Mouse (Mus musculus) cerebellum, adult 9-11 months (tissue): ENCODE data around the gene Atpaf1.
A peak's percentile ranks its signal among the peaks of the same experiment; 100 is the strongest.

Source experiments
- DNase-seq: peaks from one replicate; pipeline ENCODE4 v3.0.0; 2022

The Atpaf1 gene

DNA sequence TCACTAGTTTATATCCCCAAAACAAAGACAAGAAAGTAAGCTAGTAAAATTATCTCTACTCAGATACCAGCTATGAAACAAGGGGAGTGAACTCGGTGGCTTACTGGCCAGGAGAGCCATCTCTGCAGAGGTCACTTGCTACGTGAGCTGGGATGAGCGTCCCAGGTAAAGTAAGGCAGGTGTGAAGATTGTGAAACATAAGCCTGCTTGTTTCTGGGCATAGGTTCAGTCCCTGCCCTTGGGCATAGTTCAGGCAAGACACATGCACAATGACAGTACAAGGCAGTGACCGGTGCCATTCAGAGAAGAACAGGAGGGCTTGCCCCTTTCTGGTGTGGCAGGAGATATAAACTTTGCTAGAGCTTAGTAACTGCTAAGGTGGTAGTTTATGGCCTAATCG is 31.0 kb downstream of the Atpaf1 start:
- no peak for DNase-seq

DNA sequence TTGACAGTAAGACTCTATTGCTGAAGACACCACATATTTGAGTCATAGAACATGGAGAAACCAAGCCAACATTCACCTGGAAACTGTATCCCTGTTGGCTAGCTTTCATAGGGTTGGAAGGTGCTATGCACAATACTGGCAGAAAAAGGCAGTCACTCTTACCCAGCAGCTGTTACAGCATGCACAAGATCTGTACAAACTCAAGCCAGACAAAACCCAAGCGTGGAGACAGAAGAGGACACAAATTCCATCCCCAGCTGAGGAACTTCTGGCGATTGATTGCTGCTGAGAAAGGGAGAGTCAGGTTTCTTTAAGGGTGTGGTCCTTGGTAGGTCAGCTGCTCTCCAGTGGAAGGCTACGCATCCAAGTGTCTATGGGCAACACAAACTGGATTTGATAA is 35.6 kb downstream of the Atpaf1 start:
- no peak for DNase-seq

DNA sequence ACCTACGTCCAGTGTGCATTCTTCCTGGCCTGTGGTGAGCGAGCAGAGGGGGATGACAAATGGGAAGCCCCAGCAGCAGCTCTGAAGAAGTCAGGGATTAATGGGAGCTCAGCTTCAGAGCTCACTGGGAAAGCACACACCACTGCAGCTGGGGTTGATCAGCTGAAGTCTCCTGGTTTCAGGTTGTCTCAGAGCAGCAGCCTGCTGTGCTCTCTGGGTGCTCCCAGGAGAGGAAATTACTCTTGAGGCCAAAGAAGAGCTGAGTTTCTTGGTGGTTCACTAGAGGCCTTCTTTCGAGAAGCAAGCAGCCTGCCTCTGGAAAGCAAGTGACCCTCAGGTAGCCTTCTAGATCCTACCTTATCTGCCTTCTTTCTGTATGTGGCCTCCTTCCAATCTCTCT is 36.3 kb downstream of the Atpaf1 start:
- no peak for DNase-seq

GRCm38 (mm10) chr4:115821431-115821830 is 36.8 kb downstream of the Atpaf1 start:
- DNase-seq, result no peak

DNA sequence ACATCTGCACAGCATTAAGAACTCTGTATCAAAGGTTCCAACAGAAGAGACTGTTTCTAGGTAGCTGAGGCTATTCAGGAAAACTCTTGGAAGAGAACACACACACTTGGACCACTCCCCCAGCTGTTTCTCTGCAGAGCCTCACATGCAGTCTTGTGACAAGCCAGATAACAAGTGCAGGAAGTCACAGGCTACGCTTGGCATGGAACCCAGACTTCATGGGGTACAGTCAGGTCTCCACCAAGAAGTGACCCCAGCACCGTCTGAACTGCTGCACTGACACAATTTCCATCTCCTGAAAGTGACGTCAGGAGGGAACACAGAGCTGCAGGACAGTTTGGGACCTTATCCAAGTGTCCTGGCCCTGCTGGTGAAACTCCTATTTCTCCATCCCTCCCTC is 37.3 kb downstream of the Atpaf1 start:
- DNase-seq, result no peak

- peak; percentile 1 for DNase-seq
Observed at GRCm38 (mm10) chr4:115824178-115824577, 39.6 kb downstream of the Atpaf1 start.

- DNase-seq, result peak; percentile 0
Observed at GRCm38 (mm10) chr4:115825271-115825670, 40.7 kb downstream of the Atpaf1 start.

DNA sequence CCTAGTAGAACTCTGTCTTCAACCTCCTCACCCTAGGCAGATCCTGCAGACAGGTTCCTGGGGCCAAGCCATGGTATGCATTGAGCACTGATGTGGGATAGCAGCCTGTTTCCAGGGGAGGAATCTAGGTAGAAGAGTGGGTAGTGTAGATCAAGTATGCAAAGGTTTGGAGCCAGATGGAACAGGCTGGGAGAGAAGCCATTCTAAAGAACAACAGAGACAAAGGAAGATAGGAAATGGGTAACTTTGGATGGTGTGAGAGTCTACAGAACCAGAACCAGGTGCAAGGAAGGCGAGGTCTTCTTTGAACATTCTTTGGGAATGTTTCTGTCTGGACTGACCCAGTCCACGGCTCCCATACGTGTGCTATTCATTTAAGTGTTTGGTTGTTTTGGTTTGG is 42.5 kb downstream of the Atpaf1 start:
- no peak for DNase-seq

- no peak for DNase-seq
Observed at GRCm38 (mm10) chr4:115827535-115827887, 42.9 kb downstream of the Atpaf1 start.

DNA sequence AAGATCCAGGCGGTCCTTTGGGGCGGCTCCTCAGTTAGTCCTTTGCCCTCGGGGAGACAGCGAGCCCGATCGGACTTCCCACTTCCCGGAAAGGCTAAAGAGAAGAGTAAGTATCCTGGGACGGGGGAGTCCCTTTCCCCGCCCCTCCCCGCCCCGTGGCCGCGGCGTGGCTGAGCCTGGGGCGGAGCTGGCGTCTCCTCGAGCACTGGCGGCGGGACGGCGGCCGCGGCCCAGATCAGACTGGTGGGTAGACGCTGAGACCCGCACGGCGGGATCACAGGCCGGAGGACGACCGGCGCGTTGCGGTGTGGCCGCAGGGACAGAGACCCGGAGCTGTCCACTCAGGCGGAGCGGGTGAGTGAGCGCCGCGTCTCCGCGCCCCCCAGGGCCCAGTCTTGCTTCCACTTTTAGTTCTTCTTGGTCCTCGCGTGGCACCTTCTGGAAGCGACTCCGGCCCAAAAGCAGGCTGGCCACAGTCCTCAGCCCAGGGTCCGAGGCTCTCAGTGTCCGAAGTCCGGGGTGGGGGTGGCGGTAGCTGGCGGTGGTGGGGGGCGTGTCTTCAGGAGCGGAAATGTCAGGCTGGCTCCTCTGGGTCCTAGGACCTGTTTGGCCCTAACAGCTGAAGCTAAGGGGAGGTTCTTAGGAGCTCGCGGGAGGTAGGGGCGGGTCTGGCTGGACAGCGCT is 43.4 kb downstream of the Atpaf1 start, which contains the start of gene Mob3c:
Gene Mob3c (plus strand): TSS at position 205 of the 684 bp plus-strand sequence.
- DNase-seq, result peak; percentile 67

- no peak for DNase-seq
Observed at GRCm38 (mm10) chr4:115828572-115828902, 43.9 kb downstream of the Atpaf1 start.

DNA sequence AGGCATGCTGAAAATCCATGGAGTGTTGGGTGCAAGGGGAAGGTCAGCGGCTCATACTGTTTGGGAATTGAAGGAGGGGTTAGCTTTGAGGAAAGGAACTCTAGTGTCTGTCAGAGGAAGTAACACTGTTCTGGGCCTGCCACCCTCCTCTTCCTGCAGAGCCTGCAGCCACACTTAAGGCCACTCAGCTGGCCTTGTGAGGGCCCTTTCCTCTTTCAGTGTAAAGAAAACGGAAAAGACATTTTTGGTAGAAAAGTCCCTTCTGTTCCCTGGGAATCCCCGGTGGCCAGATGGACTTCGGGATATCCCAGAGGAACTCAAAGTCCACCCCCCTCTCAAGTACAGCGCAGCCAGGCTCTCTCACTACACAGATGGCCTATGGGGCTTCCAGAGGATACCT is 45.9 kb downstream of the Atpaf1 start:
- no peak for DNase-seq

DNA sequence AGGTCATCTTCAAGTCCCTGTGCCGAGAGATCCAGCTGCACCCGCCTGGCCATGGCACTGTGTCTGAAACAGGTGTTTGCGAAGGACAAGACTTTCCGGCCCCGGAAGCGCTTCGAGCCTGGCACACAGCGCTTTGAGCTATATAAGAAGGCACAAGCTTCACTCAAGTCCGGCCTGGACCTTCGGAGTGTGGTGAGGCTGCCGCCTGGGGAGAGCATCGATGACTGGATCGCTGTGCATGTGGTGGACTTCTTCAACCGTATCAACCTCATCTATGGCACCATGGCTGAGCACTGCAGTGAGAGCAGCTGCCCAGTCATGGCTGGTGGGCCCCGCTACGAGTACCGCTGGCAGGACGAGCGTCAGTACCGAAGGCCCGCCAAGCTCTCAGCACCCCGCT is 46.6 kb downstream of the Atpaf1 start:
- no peak for DNase-seq

DNA sequence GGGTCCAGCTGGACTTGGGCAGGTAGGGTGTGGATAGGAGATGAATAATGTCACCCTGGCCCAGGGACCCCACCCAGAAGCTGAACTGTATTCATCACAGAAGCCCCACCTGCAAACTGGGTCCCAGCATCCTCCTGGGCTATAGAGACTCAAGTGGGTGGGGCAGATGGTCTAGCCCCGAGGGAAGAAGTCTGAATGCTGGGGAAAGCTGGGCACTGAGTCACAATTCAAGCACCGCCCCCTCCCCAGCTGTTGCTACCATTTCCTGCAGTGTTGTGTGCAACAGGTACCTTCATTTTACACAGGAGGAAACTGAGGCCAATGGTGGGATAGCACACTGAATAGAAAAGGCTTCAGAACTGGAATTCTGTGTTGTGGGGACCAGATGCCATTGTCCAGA is 47.4 kb downstream of the Atpaf1 start:
- no peak for DNase-seq

DNA sequence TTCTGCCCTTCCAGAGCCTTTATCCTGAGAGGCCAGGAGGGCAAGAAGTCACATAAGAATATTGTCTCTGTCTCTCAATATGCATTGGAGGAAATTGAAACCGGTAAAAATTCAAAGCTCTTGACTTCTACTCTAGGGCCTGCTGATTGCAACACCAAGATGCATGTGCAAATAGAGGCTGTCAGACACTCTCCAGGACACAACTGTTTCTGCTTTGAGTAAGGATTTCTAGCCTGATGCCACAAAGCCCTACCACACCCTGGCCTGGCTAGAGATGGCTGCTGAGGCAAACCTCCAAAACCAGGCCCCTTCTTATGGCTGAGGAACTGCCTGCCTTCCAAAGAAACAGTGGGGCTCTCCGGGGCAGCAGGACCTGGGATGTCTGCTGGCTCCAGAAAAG is 51.0 kb downstream of the Atpaf1 start:
- DNase-seq, result no peak

DNA sequence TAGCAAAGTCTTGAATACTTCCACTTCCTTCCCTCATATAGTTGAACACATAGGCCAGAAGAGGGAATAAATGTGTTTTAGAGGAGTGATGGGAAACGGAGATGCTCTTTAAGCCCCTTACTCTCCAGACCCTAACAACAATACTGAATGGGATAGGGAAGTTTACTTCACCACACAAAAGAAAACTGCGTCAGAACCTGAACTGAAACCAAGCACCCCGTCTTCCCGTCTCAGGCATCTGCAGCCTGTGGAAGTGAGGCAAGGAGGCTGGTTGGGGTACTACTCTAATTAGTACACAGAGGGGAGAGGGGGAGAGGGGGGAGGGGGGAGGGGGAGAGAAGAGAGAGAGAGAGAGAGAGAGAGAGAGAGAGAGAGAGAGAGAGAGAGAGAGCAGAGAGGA is 53.6 kb downstream of the Atpaf1 start:
- DNase-seq, result no peak

- peak; percentile 92 for DNase-seq
Observed at GRCm38 (mm10) chr4:115838696-115839641, 54.4 kb downstream of the Atpaf1 start, which contains the start of gene Mknk1. Gene Mknk1 (plus strand): TSS chr4:115839198.

DNA sequence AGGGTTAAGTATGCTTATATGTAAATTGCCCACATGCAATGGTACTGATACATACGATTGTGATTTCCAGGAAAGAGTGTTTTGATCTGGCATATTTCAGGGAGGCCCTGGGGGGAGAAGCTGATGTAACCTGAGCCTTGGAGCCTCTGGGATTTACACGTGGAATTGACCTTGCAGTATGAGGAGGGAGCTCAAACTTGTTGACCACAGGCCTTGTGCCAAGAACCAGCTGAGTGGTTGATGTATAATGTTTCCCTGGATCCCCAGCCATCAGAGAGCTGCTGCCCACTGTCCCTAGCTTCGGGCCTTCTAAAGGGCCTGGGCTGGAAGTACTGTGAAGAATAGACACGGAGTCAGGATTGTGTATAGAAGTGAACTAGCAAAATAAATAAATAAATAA is 55.3 kb downstream of the Atpaf1 start:
- DNase-seq, result peak; percentile 43

- peak; percentile 29 for DNase-seq
Observed at GRCm38 (mm10) chr4:115840842-115841241, 56.2 kb downstream of the Atpaf1 start.

GRCm38 (mm10) chr4:115846656-115847055 is 62.0 kb downstream of the Atpaf1 start:
- DNase-seq, result no peak

DNA sequence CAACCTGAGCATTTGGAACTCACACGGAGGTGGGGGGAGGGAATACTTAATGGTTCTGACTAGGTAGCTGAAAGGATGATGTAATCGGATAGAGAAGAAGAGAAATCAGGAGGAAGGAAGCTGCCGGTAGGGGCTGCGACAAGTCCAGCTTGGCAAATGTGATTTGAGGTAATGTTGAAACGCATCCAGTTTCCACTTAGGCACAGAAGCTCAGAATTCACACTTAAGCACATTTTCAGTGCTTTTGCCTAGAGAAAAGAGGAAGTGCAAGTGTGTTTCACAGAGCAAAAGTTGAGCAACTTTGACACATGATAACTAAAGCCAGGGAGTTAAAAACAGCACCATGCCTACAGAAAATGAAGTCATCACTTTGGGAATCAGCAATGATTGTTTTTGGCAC is 62.8 kb downstream of the Atpaf1 start:
- no peak for DNase-seq

DNA sequence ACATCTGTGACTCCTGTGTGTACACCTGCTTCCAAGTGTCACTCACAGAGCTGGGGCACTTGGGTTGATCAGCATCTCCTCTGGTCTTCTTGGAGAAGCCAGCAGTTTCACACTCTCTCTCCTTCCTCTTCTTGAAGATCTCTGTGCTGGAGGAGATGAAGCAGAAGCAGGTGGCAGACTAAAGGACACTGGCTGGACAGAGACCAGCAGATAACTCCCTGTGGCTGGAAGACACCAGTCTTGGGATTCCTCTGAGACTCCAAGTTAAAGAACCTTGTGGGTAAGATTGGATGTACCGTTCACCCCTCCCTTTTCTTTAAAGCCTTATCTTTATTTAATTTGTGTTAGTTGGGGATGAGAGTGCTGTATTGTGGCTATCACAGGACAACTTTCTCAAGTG is 63.5 kb downstream of the Atpaf1 start:
- DNase-seq, result no peak

DNA sequence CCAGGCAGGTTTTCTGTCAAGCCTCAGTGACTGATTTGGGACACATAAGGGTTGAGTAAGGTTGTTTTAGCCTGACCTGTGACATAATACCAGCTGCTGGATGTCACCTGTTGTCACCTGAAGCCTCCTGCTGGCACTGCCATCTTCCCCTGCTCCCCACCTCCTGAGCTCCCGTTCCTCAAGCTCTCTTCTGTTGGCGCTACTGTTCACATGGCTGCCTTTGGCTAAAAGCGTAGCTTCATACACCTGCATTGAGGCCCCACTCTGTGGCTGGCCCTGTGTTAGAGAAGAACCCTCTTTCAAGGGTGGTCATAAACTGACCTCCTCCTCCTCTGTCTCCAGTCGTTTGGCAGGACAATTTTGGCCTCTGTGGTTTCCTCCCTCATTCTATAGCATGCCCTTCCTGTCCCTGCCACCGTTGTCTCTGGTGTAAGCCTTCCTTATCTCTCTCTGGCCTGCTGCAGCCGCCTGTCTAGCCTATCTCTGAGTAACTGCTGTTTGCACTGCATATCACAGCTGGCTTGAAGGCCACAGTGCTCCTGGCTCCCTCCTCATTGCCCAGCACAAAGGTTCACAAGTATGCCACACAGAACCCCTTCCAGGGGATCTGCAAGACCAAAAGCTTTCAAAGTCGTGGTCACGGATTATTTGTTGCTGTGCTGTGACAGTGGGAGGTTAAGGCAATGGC is 64.5 kb downstream of the Atpaf1 start:
- DNase-seq, result no peak

DNA sequence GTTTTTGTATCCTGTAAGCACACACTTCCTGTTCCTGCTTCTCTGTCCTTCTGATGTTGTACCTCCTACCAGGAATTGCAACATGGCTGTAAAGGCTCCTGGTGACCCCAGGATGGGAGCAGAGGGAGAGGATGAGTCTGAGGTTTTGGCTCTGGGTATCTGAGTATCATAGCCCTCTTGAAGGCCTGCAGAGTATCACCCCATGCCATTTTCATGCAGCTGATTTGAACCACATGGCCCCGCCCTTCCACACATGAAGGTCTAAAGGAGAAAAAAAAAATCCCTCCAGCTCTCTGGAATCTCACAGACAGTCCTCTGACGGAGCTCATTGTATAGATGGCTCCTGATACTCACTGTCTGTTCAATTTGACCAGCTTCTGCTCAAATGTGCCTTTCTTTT is 65.5 kb downstream of the Atpaf1 start:
- no peak for DNase-seq
